Mouse (Mus musculus) lung, embryonic 14.5 days (tissue): ENCODE data around the gene Ccdc84. TPM values are rescaled to one million over a fixed set of nuclear protein-coding genes. Genes with fewer than 3 reads are reported as not detected.
A peak's percentile ranks its signal among the peaks of the same experiment; 100 is the strongest.
"Not testable (repeated sequence)": the region's sequence is repeated elsewhere in the genome, so short reads cannot be mapped to it uniquely, and the experiment has no call there.

ENCODE experiments used
- ATAC-seq: fragments of 200-750 bp; cut with Nextera tagmentation; 2 replicates; pipeline ENCODE4 v1.8.0; 2017; ENCODE audit warnings: mild to moderate bottlenecking, moderate TSS enrichment, moderate library complexity; ENCODE audit not compliant: insufficient read depth
- DNase-seq: peaks from one replicate; pipeline ENCODE4 v3.0.0-alpha.2; 2015
- H3K27ac ChIP-seq: fragments of 300-500 bp; sonication (generic); 2 replicates; pipeline ENCODE4 v1.5.1; 2014; ENCODE audit warnings: low read depth, mild to moderate bottlenecking, moderate library complexity
- H3K27me3 ChIP-seq: fragments of 300-500 bp; sonication (generic); 2 replicates; pipeline ENCODE4 v1.6.1; 2014; ENCODE audit warnings: low read length, control low read depth; ENCODE audit not compliant: insufficient read depth
- H3K36me3 ChIP-seq: fragments of 300-500 bp; sonication (generic); 2 replicates; pipeline ENCODE4 v1.6.1; 2014; ENCODE audit warnings: control low read depth; ENCODE audit not compliant: insufficient read depth
- H3K4me1 ChIP-seq: fragments of 300-500 bp; sonication (generic); 2 replicates; pipeline ENCODE4 v1.6.1; 2014; ENCODE audit warnings: antibody characterized with exemption, control low read depth; ENCODE audit not compliant: insufficient read depth
- H3K4me2 ChIP-seq: fragments of 300-500 bp; sonication (generic); 2 replicates; pipeline ENCODE4 v1.6.1; 2014; ENCODE audit warnings: mild to moderate bottlenecking
- H3K4me3 ChIP-seq: fragments of 300-500 bp; sonication (generic); 2 replicates; pipeline ENCODE4 v1.5.1; 2014; ENCODE audit warnings: low read depth, low read length
- H3K9ac ChIP-seq: fragments of 300-500 bp; sonication (generic); 2 replicates; pipeline ENCODE4 v1.6.1; 2014
- H3K9me3 ChIP-seq: fragments of 300-500 bp; sonication (generic); 2 replicates; pipeline ENCODE4 v1.6.1; 2016; ENCODE audit warnings: low read depth, low read length, control low read depth
- CTCF ChIP-seq: IDR thresholded peaks from 2 replicates; pipeline ENCODE4 v1.5.1; 2016; ENCODE audit warnings: antibody characterized with exemption, low read depth
- WGBS: fragments of 180-500 bp; shearing (Covaris S2); extraction: QIAGEN DNeasy Blood & Tissue Kit; methylation state at CpG from one replicate; pipeline ENCODE4 v1.1.7; 2014; 5-methylcytosine and 5-hydroxymethylcytosine counted together
- polyA plus RNA-seq: library from polyadenylated mRNA; unstranded; fragments of >200 nt; fragmentation: Nextera tagmentation; extraction: Ambion mirVana; gene quantifications from 2 replicates; pipeline ENCODE4 v1.2.1, GENCODE M21; 2014

Ccdc84 gene
- polyA plus RNA-seq: 24.4 and 27.7 TPM in 2 replicates

DNA sequence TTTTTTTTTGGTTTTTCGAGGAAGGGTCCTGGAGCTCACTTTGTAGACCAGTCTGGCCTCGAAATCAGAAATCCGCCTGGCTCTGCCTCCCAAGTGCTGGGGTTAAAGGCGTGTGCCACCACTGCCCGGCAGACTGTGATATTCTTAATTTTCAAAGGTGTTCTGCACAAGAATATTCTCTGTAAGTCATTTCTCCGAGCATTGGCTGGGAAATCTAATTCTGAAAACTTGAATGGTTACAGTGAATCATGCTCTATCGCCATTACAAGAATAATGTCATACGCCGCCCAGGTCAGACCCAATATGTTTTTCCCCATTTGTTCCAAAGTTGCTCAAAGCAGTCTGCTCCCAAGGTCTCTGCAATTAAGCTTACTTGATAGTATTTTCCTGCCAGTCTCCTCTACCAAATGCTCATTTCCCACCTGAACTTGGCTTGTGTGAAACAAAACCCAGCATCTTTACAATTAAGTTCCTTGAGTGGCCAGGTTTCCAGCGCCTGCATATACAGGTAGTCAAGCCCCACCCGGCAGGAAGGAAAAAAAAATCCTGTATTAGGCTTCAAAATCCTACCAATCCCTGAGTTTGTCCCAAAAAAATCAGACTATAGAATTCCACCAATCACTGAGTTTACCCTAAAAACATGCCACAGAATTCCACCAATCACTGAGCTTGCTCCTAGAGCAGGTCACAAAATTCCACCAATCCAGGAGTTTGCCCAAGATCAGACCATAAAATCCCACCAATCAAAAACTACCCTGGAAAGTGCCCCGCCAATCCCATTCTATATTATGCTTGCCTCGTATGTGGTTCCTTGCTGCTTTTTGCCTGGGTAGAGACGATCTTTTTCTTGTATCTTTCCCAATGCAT, at the start of gene Ccdc84:
TSS of gene Ccdc84 (minus strand) at position 51 of the 867 bp plus-strand sequence.
- ATAC-seq: no peak; the same call in 1 of the 2 replicates
- H3K27me3 ChIP-seq: no peaks in the 10 kb centered on the region
- DNase-seq: no peak
- H3K4me3 ChIP-seq: peak within 1 kb of the TSS; percentile 79
- TF ChIP-seq CTCF: no peak
- H3K27ac ChIP-seq: peak within 1 kb of the TSS; percentile 73; the same call in 1 of the 2 replicates
- no peaks in the 10 kb centered on the region for H3K9me3 ChIP-seq
- H3K4me2 ChIP-seq: peak within 1 kb of the TSS; percentile 93
- WGBS: 76% methylated on average over 14 of the region's 14 CpGs
- peak within 1 kb of the TSS; percentile 77 for H3K9ac ChIP-seq
- peaks cover 7% of the 10 kb centered on the region; the same call in 1 of the 2 replicates for H3K4me1 ChIP-seq
- H3K36me3 ChIP-seq: peaks cover 12% of the 10 kb centered on the region; the same call in 1 of the 2 replicates

DNA sequence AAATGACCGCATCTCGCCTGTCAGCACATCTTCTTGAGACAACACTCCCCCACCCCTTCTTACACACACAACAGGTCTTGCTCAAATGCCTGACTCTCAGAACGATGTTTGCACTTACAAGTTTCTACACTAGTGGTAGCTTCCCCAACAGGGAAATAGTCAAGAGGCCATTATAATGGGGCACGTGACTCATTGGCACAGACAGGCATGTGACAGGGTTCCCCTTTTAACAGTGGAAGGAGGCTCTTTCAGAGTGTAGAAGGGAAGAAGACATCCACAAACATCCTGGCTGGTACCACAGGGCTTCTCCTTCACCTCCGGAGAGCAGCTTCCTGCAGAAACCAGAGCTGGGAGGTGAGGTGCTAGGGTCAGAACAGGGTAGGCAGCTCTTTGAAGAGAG, 43.6 kb upstream of the Ccdc84 start:
- no peaks in the 10 kb centered on the region for H3K9me3 ChIP-seq
- H3K4me1 ChIP-seq: no peaks in the 10 kb centered on the region
- TF ChIP-seq CTCF: no peak
- WGBS: 64% methylated on average over 5 of the region's 5 CpGs
- H3K9ac ChIP-seq: no peak overlapping the region
- no peak overlapping the region for H3K27ac ChIP-seq
- H3K4me3 ChIP-seq: no peak overlapping the region
- peak; percentile 5 for DNase-seq
- H3K4me2 ChIP-seq: no peak overlapping the region
- ATAC-seq: no peak
- no peaks in the 10 kb centered on the region for H3K36me3 ChIP-seq
- H3K27me3 ChIP-seq: 0 out of 2 replicates have a peak, but pooled peaks cover 2% of the 10 kb centered on the region

DNA sequence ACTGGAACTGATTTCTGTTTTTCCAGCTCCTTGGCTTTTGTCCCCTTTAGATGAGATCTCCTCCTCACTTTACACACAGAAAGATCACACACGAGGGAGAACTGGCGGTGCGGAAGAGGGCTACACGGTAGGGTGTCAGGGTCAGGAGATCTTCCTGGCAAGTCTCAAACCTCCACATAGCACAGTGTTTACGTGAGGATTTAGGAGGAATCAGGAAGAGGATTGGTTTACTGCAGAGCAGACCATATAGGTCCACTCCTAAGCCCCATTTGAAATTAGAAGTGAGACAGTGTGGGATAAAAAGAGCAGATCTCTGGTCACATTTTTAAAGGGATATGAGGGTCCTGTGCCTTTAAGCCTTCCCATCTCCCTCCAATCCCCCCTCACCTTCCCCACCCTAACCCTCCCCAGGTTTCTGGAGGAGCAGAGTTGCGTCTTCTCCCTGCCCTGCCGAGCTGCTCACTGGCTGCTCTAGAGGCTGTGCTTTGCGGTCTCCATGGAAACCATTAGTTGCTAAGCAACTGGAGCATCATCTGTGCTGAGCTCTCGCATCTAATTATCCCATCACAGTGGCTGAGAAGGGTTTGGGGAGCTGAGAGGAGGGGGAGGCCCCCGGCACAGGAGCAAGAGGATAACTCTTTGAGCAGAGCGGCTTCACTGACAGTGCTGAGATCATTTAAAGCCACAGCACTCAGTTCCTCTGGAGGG, 38.8 kb upstream of the Ccdc84 start:
- WGBS: 6% methylated on average over 11 of the region's 11 CpGs
- Histone ChIP-seq H3K4me2 (no peak overlapping the region), H3K4me1 (no peaks in the 10 kb centered on the region), H3K4me3 (no peak overlapping the region), H3K9me3 (no peaks in the 10 kb centered on the region), H3K27me3 (0 out of 2 replicates have a peak, but pooled peaks cover 5% of the 10 kb centered on the region), H3K36me3 (no peaks in the 10 kb centered on the region), H3K27ac (no peak overlapping the region), H3K9ac (no peak overlapping the region)
- ATAC-seq (no peak), DNase-seq (peak; percentile 51)
- no peak for TF ChIP-seq CTCF

DNA sequence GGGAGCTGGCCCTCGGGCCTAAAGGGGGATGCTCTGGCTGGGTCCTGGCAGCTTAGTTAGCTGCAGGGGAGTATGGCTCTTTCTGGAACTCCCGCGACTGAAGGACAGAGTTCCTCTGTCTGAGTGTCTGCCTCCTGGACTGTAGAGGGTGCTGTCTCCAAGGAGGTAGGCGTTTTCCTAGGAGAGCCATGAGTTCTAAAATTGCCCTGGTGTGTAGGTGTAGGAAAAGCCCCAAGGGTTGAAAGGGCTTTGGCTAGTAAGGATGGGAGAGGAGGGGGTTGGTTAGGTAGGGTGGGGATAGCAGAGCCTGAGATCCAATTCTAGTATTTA, 36.5 kb upstream of the Ccdc84 start, which contains the start of gene Upk2:
TSS of gene Upk2 (minus strand) at position 86 of the 330 bp plus-strand sequence.
- Histone ChIP-seq H3K4me2 (peak within 1 kb of the TSS; percentile 1; the same call in 1 of the 2 replicates), H3K4me3 (no peak within 1 kb of the TSS; the same call in 1 of the 2 replicates), H3K9me3 (no peaks in the 10 kb centered on the region), H3K27ac (no peak within 1 kb of the TSS), H3K27me3 (0 out of 2 replicates have a peak, but pooled peaks cover 5% of the 10 kb centered on the region), H3K4me1 (no peaks in the 10 kb centered on the region), H3K36me3 (no peaks in the 10 kb centered on the region), H3K9ac (no peak within 1 kb of the TSS)
- TF ChIP-seq CTCF: peak; percentile 30; the same call in 1 of the 2 replicates
- ATAC-seq: peak; percentile 12; the same call in 1 of the 2 replicates
- DNase-seq: peak; percentile 8
- 26% methylated on average over 4 of the region's 4 CpGs for WGBS

DNA sequence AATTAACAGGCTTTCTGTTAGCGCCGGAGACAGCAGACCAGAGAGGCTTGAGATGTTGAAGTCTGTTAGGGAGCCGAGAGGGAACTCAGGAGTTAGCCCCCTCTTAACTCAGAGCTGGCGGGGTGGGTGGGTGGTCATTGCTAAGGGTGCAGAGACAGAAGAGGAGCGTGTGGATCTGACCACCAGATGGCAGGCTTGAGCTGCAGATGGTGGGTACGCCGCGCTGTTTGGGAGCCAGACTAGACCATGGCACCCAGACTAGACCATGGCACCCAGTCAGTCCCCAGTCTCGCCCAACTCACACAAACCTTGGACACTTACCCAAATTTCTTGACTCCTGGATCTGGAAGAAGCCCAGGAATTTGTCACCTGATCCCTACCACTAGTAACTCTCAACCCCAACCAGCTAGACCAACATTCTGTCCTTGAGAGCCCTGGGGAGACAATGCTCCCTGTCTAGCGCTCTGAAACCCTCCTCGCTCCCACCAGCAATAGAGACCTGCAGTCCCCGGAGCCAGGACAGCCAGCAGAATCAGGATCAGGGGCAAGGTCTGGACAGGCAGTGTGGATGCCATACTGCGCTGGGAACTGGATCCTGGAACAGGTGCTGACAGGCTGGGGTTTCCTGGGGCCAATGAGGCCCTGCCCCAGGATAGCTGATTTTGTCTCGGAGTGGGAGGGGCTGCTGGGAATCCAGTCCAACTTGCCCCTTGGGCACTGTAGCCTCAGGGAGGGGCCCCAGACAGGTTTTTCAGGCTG, 35.9 kb upstream of the Ccdc84 start:
- 5% methylated on average over 14 of the region's 14 CpGs for WGBS
- Histone ChIP-seq H3K4me1 (no peaks in the 10 kb centered on the region), H3K27me3 (0 out of 2 replicates have a peak, but pooled peaks cover 5% of the 10 kb centered on the region), H3K27ac (no peak overlapping the region), H3K9ac (no peak overlapping the region), H3K9me3 (no peaks in the 10 kb centered on the region), H3K4me2 (peak overlapping the region; percentile 1; the same call in 1 of the 2 replicates), H3K4me3 (no peak overlapping the region; the same call in 1 of the 2 replicates), H3K36me3 (no peaks in the 10 kb centered on the region)
- DNase-seq (peak; percentile 92), ATAC-seq (peak; percentile 93)
- peak; percentile 94 for TF ChIP-seq CTCF

DNA sequence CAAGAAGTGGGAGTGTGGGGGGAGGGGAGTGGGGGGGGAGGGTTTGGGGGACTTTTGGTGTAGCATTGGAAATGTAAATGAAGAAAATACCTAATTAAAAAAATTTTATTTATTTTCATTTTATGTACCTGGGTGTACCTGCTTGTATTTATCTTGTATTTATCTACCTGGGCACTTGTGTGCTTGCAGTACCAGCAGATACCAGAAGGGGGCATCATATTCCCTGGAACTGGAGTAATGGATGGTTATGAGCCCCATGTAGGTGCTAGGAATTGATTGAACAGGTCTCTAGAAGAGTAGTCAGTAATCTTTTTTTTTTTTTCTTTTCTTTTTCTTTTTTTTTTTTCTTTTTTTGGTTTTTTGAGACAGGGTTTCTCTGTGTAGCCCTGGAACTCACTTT, 32.0 kb upstream of the Ccdc84 start:
- H3K9ac ChIP-seq: no peak overlapping the region
- H3K36me3 ChIP-seq: no peaks in the 10 kb centered on the region
- H3K27me3 ChIP-seq: 0 out of 2 replicates have a peak, but pooled peaks cover 3% of the 10 kb centered on the region
- H3K27ac ChIP-seq: no peak overlapping the region
- peak; percentile 43 for TF ChIP-seq CTCF
- no peak overlapping the region for H3K4me3 ChIP-seq
- H3K4me2 ChIP-seq: no peak overlapping the region
- no peaks in the 10 kb centered on the region for H3K9me3 ChIP-seq
- DNase-seq (peak; percentile 13), ATAC-seq (no peak)
- H3K4me1 ChIP-seq: no peaks in the 10 kb centered on the region

DNA sequence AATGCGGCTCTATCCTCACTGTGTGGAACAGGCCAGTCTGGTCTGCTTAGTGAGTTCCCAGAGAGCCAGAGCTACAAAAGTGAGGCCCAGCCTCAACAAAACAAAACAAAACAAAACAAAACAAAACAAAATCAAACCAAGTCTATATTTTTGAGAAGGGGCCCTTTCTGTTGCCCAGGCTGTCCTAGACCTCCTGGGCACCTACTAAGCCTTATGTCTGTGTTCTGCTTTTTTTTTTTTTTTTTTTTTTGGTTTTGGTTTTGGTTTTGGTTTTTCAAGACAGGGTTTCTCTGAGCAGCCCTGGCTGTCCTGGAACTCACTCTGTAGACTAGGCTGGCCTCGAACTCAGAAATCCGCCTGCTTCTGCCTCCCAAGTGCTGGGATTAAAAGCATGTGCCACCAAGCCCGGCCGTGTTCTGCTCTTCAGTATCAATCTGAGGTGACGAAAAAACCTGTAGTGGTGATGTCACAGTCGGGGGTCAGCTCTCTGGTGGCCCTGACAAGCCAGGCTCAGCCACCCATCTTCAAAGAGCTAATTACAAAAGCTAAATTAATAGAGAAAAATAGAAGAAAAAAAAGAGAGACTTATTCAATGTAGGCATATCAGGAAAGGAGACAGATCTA, 26.1 kb upstream of the Ccdc84 start:
- WGBS: 73% methylated on average over 7 of the region's 7 CpGs
- H3K4me1 ChIP-seq, H3K27me3 ChIP-seq, H3K27ac ChIP-seq, ATAC-seq, H3K9ac ChIP-seq, H3K36me3 ChIP-seq, H3K4me3 ChIP-seq, H3K9me3 ChIP-seq, DNase-seq, H3K4me2 ChIP-seq: not testable (repeated sequence)
